Mouse (Mus musculus) myocyte (in vitro differentiated cells): ENCODE measurements around the gene Gm28557. TPM values are rescaled to one million over a fixed set of nuclear protein-coding genes. Genes with fewer than 3 reads are reported as not detected.

Experiments used
- H3K27me3 ChIP-seq: one replicate; pipeline ENCODE4 v1.6.1; 2011; ENCODE audit not compliant: control insufficient read depth, insufficient read depth, insufficient read length
- H3K36me3 ChIP-seq: one replicate; pipeline ENCODE4 v1.6.1; 2011; ENCODE audit not compliant: control insufficient read depth, insufficient read depth
- H3K4me2 ChIP-seq: one replicate; pipeline ENCODE4 v1.6.1; 2011; ENCODE audit warnings: low read depth, control low read depth
- H3K4me3 ChIP-seq: one replicate; pipeline ENCODE4 v1.5.1; 2011; ENCODE audit warnings: mild to moderate bottlenecking, control low read depth, moderate library complexity
- H3K79me2 ChIP-seq: one replicate; pipeline ENCODE4 v1.6.1; 2011; ENCODE audit not compliant: control insufficient read depth, insufficient read depth
- H3ac ChIP-seq: one replicate; pipeline ENCODE4 v1.6.1; 2011; ENCODE audit not compliant: control insufficient read depth, insufficient read length
- CEBPB ChIP-seq: IDR thresholded peaks from 2 replicates; pipeline ENCODE4 v1.6.1; 2011; ENCODE audit warnings: mild to moderate bottlenecking, moderate library complexity; ENCODE audit not compliant: poor library complexity, insufficient read depth, severe bottlenecking
- E2F4 ChIP-seq: IDR thresholded peaks from one replicate; pipeline ENCODE4 v1.6.1; 2011; ENCODE audit warnings: mild to moderate bottlenecking, control low read depth, moderate library complexity; ENCODE audit not compliant: insufficient read depth
- MAX ChIP-seq: IDR thresholded peaks from one replicate; pipeline ENCODE4 v1.6.1; 2011; ENCODE audit warnings: low read depth, mild to moderate bottlenecking, control low read depth
- MYOD1 ChIP-seq, 3 experiments: IDR thresholded peaks; one replicate each; pipeline ENCODE4 v1.6.1; 2011; ENCODE audit warnings: control low read depth in 2 of 3, low read depth in 2 of 3, mild to moderate bottlenecking in 2 of 3, moderate library complexity in 1 of 3; ENCODE audit not compliant: insufficient read length in 2 of 3, control insufficient read depth in 1 of 3
- MYOG ChIP-seq, 3 experiments: IDR thresholded peaks; one replicate each; pipeline ENCODE4 v1.6.1; 2011; ENCODE audit warnings: control low read depth in 2 of 3, low read depth in 2 of 3, mild to moderate bottlenecking in 2 of 3; ENCODE audit not compliant: insufficient read length in 2 of 3, control insufficient read depth in 1 of 3, insufficient read depth in 1 of 3
- POLR2A ChIP-seq: IDR thresholded peaks from one replicate; pipeline ENCODE4 v1.6.1; 2011; ENCODE audit warnings: low read depth, mild to moderate bottlenecking, control low read depth, moderate library complexity; ENCODE audit not compliant: insufficient read length
- POLR2AphosphoS2 ChIP-seq: IDR thresholded peaks from one replicate; pipeline ENCODE4 v1.6.1; 2011; ENCODE audit warnings: low read depth, control low read depth; ENCODE audit not compliant: insufficient read length
- REST ChIP-seq: IDR thresholded peaks from one replicate; pipeline ENCODE4 v1.6.1; 2011; ENCODE audit warnings: mild to moderate bottlenecking, control low read depth, moderate library complexity; ENCODE audit not compliant: insufficient read depth, insufficient read length
- SRF ChIP-seq: IDR thresholded peaks from one replicate; pipeline ENCODE4 v1.6.1; 2011; ENCODE audit warnings: low read depth; ENCODE audit not compliant: control insufficient read depth, insufficient read length
- TCF12 ChIP-seq: IDR thresholded peaks from one replicate; pipeline ENCODE4 v1.6.1; 2011; ENCODE audit warnings: mild to moderate bottlenecking, control low read depth; ENCODE audit not compliant: poor library complexity, insufficient read depth, severe bottlenecking
- TCF3 ChIP-seq: IDR thresholded peaks from one replicate; pipeline ENCODE4 v1.6.1; 2011; ENCODE audit warnings: low read depth, control low read depth; ENCODE audit not compliant: insufficient read length
- USF1 ChIP-seq: IDR thresholded peaks from one replicate; pipeline ENCODE4 v1.6.1; 2011; ENCODE audit warnings: low read depth, mild to moderate bottlenecking, control low read depth, moderate library complexity
- polyA plus RNA-seq: library from polyadenylated mRNA; unstranded; fragments of >200 nt; fragmentation: generic; extraction: Trizol; gene quantifications from one replicate; pipeline ENCODE4 v1.2.1, GENCODE M21; 2012; ENCODE audit warnings: missing spikeins

Gm28557 gene
- polyA plus RNA-seq, 1 experiment = 0.94 TPM

DNA sequence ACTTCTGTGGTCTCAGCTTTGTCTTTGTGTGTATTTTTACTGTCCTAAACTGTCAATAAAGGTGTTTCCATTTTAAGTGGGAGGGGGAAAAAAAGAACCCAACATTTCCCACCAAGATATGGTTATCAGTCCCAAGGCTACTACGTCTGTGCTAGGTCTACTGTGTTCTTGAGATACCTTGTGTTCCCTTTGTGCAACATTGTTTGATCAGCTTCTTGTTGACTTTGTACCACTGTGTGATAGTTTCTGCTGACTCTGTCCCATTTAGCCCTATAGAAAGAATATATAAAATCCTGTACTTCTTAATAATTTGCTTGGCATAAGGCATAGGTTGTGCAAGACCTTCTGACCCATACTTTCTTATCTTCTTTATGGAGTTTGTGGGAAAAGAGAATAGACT lies 18.2 kb downstream of the Gm28557 start:
- Histone ChIP-seq H3K4me3 (no peak overlapping the region), H3K79me2 (no peaks in the 10 kb centered on the region), H3ac (no peak overlapping the region), H3K36me3 (no peaks in the 10 kb centered on the region), H3K4me2 (no peak overlapping the region), H3K27me3 (no peaks in the 10 kb centered on the region)
- TF ChIP-seq CEBPB (no peak), MYOG (IDR thresholded peaks at IDR 0.05; ENCODE audit: control insufficient read depth in 1 of 3, insufficient read depth in 1 of 3, insufficient read length in 2 of 3, low read depth in 2 of 3) (no peak), MYOD1 (IDR thresholded peaks at IDR 0.05; ENCODE audit: control insufficient read depth in 1 of 3, insufficient read length in 2 of 3, low read depth in 2 of 3) (no peak), E2F4 (no peak), REST (no peak), POLR2A (no peak), MAX (no peak), TCF3 (no peak), USF1 (no peak), SRF (no peak), TCF12 (no peak), POLR2AphosphoS2 (no peak)

DNA sequence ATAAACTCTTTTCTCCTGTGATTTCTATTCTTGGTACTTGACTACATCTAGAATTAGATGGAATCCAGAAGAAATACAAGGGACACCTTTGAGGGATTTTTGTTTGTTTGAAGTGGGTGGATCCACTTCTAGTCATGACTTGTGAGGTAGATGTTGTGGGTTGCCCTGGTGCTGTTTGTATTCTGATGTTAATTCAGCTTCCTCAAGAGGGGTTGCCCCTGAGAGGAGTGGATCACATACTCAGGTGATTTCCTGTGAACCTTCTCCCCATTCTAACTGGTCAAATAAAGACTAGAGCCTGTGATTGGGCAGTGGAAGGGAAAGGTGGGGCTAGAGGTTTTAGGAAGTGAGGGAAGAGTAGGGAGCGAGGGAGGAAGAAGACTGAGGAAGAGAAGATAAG lies 26.5 kb downstream of the Gm28557 start:
- Histone ChIP-seq H3K79me2 (no peaks in the 10 kb centered on the region), H3K27me3 (no peaks in the 10 kb centered on the region), H3K4me3 (peak overlapping the region; percentile 49), H3K36me3 (no peaks in the 10 kb centered on the region), H3ac (no peak overlapping the region), H3K4me2 (peak overlapping the region; percentile 82)
- TF ChIP-seq POLR2AphosphoS2 = no peak
- no peak for TF ChIP-seq MAX
- TF ChIP-seq REST = no peak
- no peak for TF ChIP-seq CEBPB
- no peak for TF ChIP-seq SRF
- TF ChIP-seq POLR2A = no peak
- no peak for TF ChIP-seq MYOD1 (IDR thresholded peaks at IDR 0.05; ENCODE audit: control insufficient read depth in 1 of 3, insufficient read length in 2 of 3, low read depth in 2 of 3)
- TF ChIP-seq USF1 = no peak
- TF ChIP-seq E2F4 = no peak
- TF ChIP-seq TCF3 = no peak
- no peak for TF ChIP-seq MYOG (IDR thresholded peaks at IDR 0.05; ENCODE audit: control insufficient read depth in 1 of 3, insufficient read depth in 1 of 3, insufficient read length in 2 of 3, low read depth in 2 of 3)
- TF ChIP-seq TCF12 = no peak

DNA sequence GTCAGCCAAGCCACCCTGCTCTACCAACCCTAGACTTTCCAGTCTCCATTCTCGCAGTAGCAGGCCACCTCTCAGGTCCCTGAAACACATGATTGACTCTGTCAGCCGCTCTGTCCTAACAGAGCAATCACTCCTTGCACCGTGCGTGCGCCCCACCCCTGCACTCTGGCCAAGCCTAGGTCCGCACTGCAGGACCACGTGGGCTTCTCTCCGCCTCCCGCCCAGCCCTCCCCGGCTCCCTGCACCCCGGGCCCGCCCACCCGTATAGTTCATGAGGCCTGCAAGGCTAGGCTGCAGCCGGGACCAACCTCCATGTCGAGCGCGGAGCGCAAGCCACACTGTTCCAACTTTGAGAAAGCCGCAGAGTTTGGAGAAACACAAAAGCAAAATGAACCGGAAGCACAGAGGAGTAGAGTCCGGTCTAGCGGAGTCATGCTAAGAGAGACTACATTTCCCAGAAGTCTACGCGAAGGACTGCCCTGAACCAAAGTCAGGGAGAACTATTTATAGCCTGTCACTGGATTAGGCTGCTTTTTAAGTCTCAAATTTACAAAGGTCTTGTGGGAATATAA lies 27.2 kb downstream of the Gm28557 start:
- Histone ChIP-seq H3K27me3 (no peaks in the 10 kb centered on the region), H3K79me2 (no peaks in the 10 kb centered on the region), H3K4me3 (peak overlapping the region; percentile 49), H3K36me3 (no peaks in the 10 kb centered on the region), H3ac (peak overlapping the region; percentile 17), H3K4me2 (peak overlapping the region; percentile 89)
- TF ChIP-seq MYOD1 (IDR thresholded peaks at IDR 0.05; ENCODE audit: control insufficient read depth in 1 of 3, insufficient read length in 2 of 3, low read depth in 2 of 3) = peak in 2 of 3 experiments; percentile 70 to 73
- peak; percentile 59 for TF ChIP-seq USF1
- TF ChIP-seq POLR2A = peak; percentile 78
- TF ChIP-seq REST = no peak
- TF ChIP-seq CEBPB = no peak
- TF ChIP-seq POLR2AphosphoS2 = peak; percentile 71
- TF ChIP-seq E2F4 = no peak
- no peak for TF ChIP-seq MAX

DNA sequence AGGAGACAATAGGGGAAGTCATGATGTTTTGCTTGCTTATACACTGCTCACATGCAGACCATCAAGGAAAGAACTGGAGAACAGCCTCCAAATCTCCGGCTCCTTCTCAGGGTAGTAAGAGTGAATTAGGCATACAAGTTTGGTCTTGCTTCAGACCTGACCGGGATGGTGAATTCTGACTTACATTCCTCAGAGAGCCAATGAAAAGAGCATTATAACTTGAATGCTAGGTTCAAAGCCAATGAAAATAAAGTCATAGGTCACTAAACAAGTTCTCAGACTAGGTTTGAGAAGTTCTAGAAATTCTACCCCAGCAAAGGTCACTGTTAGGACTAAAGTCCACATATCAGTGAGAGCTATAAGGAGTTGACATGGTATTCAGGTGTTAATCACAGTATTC lies 31.2 kb downstream of the Gm28557 start:
- Histone ChIP-seq H3K4me3 (no peak overlapping the region), H3K36me3 (peaks cover 5% of the 10 kb centered on the region), H3ac (no peak overlapping the region), H3K4me2 (no peak overlapping the region), H3K27me3 (no peaks in the 10 kb centered on the region), H3K79me2 (no peaks in the 10 kb centered on the region)
- no peak for TF ChIP-seq TCF3
- no peak for TF ChIP-seq REST
- TF ChIP-seq CEBPB = no peak
- no peak for TF ChIP-seq MYOD1 (IDR thresholded peaks at IDR 0.05; ENCODE audit: control insufficient read depth in 1 of 3, insufficient read length in 2 of 3, low read depth in 2 of 3)
- no peak for TF ChIP-seq SRF
- TF ChIP-seq USF1 = no peak
- no peak for TF ChIP-seq E2F4
- TF ChIP-seq MAX = no peak

DNA sequence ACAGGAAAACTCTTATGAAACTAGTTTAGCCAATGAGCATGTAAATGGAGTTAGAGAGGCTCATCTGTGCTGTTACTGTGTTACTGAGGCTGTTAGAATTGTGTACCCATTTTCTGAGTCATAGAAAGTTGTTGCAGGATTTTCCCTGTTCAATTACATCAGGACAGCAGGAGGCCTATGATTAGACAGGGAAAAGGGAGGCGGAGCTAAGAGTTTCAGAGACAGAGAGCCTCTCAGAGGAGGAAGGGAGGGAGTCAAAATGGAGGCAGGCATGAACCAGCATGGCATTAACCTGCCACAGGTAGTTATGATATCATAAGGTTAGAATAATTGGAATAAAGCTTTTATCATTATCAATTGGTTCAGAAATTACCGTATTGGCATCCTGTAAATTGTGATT lies 35.6 kb downstream of the Gm28557 start:
- no peak overlapping the region for H3K4me3 ChIP-seq
- H3K36me3 ChIP-seq = peaks cover 29% of the 10 kb centered on the region
- TF ChIP-seq REST (no peak), TCF12 (no peak), CEBPB (no peak), MYOD1 (IDR thresholded peaks at IDR 0.05; ENCODE audit: control insufficient read depth in 1 of 3, insufficient read length in 2 of 3, low read depth in 2 of 3) (no peak), POLR2AphosphoS2 (no peak), E2F4 (no peak), POLR2A (no peak), SRF (no peak), MYOG (IDR thresholded peaks at IDR 0.05; ENCODE audit: control insufficient read depth in 1 of 3, insufficient read depth in 1 of 3, insufficient read length in 2 of 3, low read depth in 2 of 3) (no peak), USF1 (no peak), TCF3 (no peak), MAX (no peak)
- H3K27me3 ChIP-seq = no peaks in the 10 kb centered on the region
- H3ac ChIP-seq = no peak overlapping the region
- H3K4me2 ChIP-seq = no peak overlapping the region
- no peaks in the 10 kb centered on the region for H3K79me2 ChIP-seq
